Mouse (Mus musculus): ENCODE measurements at regions not wholly inside any gene's neighbourhood (a gene's known extent, or its start where the extent isn't known, plus 50 kb on each side); places are given as distances from the start of the nearest gene placed in this dataset.

GRCm38 (mm10) chr8:90654786-90655185 lies 162.4 kb downstream of the Gm19935 start:
- H3K27ac ChIP-seq (ENCODE audit: insufficient read depth, low read length) = no peak overlapping the region
- TF ChIP-seq CTCF (IDR thresholded peaks at IDR 0.05; ENCODE audit: extremely low read depth, insufficient read depth, low read length) (no peak), POLR2A (IDR thresholded peaks at IDR 0.05; ENCODE audit: extremely low read depth, insufficient read depth, low read length) (no peak)
- peaks cover 3% of the 10 kb centered on the region; the same call in 1 of the 2 replicates for H3K4me1 ChIP-seq (ENCODE audit: control insufficient read depth, insufficient read depth, low read length)
- H3K4me3 ChIP-seq (ENCODE audit: insufficient read depth, low read length) = no peak overlapping the region

GRCm38 (mm10) chr8:90642392-90642791 lies 174.8 kb downstream of the Gm19935 start:
- Histone ChIP-seq H3K4me1 (ENCODE audit: control insufficient read depth, insufficient read depth, low read length) (no peaks in the 10 kb centered on the region), H3K27ac (ENCODE audit: insufficient read depth, low read length) (no peak overlapping the region), H3K4me3 (ENCODE audit: insufficient read depth, low read length) (no peak overlapping the region)
- TF ChIP-seq CTCF (IDR thresholded peaks at IDR 0.05; ENCODE audit: extremely low read depth, insufficient read depth, low read length) = no peak
- no peak for TF ChIP-seq POLR2A (IDR thresholded peaks at IDR 0.05; ENCODE audit: extremely low read depth, insufficient read depth, low read length)

DNA sequence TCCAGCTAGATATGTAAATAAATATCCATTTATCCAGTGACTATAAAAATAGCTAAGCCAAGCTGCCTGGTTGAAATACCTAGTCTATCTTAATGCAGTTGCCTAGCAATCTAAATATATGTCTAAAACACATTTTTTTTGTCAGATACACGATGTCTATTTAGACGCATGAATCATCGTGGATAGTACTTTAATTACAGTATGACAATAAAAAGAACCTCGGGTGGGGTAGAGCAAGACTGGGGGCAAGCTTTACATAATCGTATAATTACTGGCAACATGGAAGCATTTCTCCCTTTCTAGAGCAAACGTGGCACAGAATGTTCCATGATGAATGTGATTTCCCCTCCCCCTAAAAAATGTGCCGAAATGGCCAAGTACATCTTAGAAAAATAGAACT lies 180.4 kb downstream of the Gm19935 start:
- TF ChIP-seq CTCF (IDR thresholded peaks at IDR 0.05; ENCODE audit: extremely low read depth, insufficient read depth, low read length) (no peak), POLR2A (IDR thresholded peaks at IDR 0.05; ENCODE audit: extremely low read depth, insufficient read depth, low read length) (no peak)
- Histone ChIP-seq H3K27ac (ENCODE audit: insufficient read depth, low read length) (no peak overlapping the region), H3K4me3 (ENCODE audit: insufficient read depth, low read length) (no peak overlapping the region), H3K4me1 (ENCODE audit: control insufficient read depth, insufficient read depth, low read length) (peaks cover 4% of the 10 kb centered on the region; the same call in 1 of the 2 replicates)

DNA sequence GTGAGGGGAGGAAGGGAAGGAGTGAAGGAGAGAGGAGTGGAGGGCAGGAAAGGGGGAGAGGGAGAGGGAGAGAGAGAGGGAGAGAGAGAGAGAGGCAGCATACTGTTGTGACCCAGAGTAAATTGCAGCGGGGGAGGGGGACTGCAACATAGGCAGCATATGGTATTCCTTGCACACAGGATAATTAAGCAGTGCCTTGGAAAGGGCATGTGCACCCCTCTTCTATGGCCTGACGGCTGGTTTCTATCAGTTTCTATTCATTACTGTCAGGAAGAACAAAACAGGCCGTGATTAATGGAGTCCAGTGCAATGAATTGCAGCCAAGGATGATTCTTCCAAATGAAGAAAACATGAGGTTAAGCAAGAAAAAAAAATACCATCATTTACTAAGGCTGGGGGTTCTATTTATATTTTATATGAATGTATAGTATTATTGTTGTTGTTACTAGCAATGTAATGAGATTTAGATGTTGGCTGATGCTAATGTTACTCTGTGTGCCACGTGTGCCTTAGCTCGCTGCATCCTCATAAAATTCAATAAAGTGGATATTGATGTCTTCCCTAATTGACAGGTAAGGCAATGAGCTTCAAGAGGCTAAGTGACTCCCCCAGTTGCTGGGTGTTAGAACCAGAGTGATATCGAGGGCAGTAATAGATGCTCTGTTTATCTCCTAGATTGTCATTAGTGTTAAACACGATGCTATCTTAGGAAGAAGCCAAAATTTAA lies 181.3 kb downstream of the Gm19935 start:
- H3K4me1 ChIP-seq (ENCODE audit: control insufficient read depth, insufficient read depth, low read length) = peaks cover 4% of the 10 kb centered on the region; the same call in 1 of the 2 replicates
- TF ChIP-seq CTCF (IDR thresholded peaks at IDR 0.05; ENCODE audit: extremely low read depth, insufficient read depth, low read length) (no peak), POLR2A (IDR thresholded peaks at IDR 0.05; ENCODE audit: extremely low read depth, insufficient read depth, low read length) (no peak)
- 0 out of 2 replicates have a peak overlapping the region, but pooled peaks have one; percentile 13 for H3K27ac ChIP-seq (ENCODE audit: insufficient read depth, low read length)
- H3K4me3 ChIP-seq (ENCODE audit: insufficient read depth, low read length) = no peak overlapping the region

GRCm38 (mm10) chr8:90630796-90631195 lies 186.4 kb downstream of the Gm19935 start:
- Histone ChIP-seq H3K27ac (ENCODE audit: insufficient read depth, low read length) (no peak overlapping the region), H3K4me1 (ENCODE audit: control insufficient read depth, insufficient read depth, low read length) (no peaks in the 10 kb centered on the region), H3K4me3 (ENCODE audit: insufficient read depth, low read length) (no peak overlapping the region)
- TF ChIP-seq POLR2A (IDR thresholded peaks at IDR 0.05; ENCODE audit: extremely low read depth, insufficient read depth, low read length) (no peak), CTCF (IDR thresholded peaks at IDR 0.05; ENCODE audit: extremely low read depth, insufficient read depth, low read length) (no peak)

- TF ChIP-seq POLR2A (IDR thresholded peaks at IDR 0.05; ENCODE audit: extremely low read depth, insufficient read depth, low read length) (no peak), CTCF (IDR thresholded peaks at IDR 0.05; ENCODE audit: extremely low read depth, insufficient read depth, low read length) (no peak)
- Histone ChIP-seq H3K4me3 (ENCODE audit: insufficient read depth, low read length) (no peak overlapping the region), H3K27ac (ENCODE audit: insufficient read depth, low read length) (no peak overlapping the region), H3K4me1 (ENCODE audit: control insufficient read depth, insufficient read depth, low read length) (no peaks in the 10 kb centered on the region)
Measured at GRCm38 (mm10) chr8:90608410-90608809, 208.8 kb downstream of the Gm19935 start.

DNA sequence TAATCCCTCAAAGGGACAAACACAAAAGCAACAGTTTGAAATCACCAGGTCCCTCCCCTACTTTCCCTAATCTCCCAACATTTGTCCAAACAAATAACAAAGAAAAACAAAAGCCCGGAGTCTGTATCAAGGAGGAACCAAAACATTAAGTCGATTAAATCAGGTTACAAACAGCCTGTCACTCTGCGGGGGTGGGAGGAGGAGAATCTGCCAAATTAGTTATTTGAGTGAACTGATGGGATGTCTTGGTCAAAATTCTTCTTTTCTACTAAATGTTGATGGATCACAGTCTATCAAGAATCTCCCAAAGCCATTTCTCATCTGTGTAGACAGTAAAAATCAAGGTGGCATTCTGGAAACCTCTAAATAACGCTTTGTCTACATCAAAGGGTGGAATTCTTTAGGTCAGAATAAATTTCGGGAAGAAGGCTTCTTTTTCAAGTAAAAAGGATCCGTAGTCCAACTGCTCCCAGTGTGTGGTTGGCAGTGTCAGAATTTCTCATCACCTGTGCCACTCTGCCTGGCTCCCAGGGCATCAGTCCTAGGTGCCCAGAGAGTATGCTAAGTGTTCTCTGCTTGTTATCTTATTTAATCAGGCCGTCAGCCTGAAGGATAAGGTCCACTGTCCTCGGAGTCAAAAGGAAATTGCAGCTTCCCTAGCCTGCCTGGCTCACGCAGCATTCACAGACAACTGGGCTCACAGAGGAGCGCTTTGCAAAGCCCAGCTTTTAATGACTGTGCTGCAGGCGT lies 216.1 kb downstream of the Gm19935 start:
- TF ChIP-seq CTCF (IDR thresholded peaks at IDR 0.05; ENCODE audit: extremely low read depth, insufficient read depth, low read length) = no peak
- TF ChIP-seq POLR2A (IDR thresholded peaks at IDR 0.05; ENCODE audit: extremely low read depth, insufficient read depth, low read length) = no peak
- Histone ChIP-seq H3K27ac (ENCODE audit: insufficient read depth, low read length) (no peak overlapping the region), H3K4me1 (ENCODE audit: control insufficient read depth, insufficient read depth, low read length) (no peaks in the 10 kb centered on the region), H3K4me3 (ENCODE audit: insufficient read depth, low read length) (no peak overlapping the region)

DNA sequence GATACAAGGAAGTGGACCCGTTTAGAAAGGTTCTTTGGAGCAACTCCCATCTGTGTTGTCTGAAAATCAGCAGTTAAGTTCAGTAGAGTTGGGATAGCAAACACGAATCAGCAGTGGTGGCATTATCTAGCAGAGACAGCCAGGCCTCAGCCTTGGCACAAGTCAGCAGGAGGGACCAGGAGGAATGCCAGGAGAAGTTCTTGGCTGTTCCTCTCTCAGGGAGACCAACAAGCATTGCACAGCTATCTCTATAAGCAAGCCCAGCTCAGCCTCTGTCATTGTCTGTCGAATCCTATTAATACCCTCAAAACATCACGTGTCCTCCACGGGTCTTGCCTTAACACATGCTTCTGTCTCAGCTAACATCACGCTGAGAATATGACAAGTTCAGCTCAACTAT lies 219.8 kb downstream of the Gm19935 start:
- H3K4me3 ChIP-seq (ENCODE audit: insufficient read depth, low read length) = no peak overlapping the region
- TF ChIP-seq CTCF (IDR thresholded peaks at IDR 0.05; ENCODE audit: extremely low read depth, insufficient read depth, low read length) (no peak), POLR2A (IDR thresholded peaks at IDR 0.05; ENCODE audit: extremely low read depth, insufficient read depth, low read length) (no peak)
- H3K27ac ChIP-seq (ENCODE audit: insufficient read depth, low read length) = no peak overlapping the region
- H3K4me1 ChIP-seq (ENCODE audit: control insufficient read depth, insufficient read depth, low read length) = no peaks in the 10 kb centered on the region

GRCm38 (mm10) chr8:90579426-90579825 lies 231.3 kb upstream of the Tox3 start:
- TF ChIP-seq CTCF (IDR thresholded peaks at IDR 0.05; ENCODE audit: extremely low read depth, insufficient read depth, low read length) (no peak), POLR2A (IDR thresholded peaks at IDR 0.05; ENCODE audit: extremely low read depth, insufficient read depth, low read length) (no peak)
- H3K4me1 ChIP-seq (ENCODE audit: control insufficient read depth, insufficient read depth, low read length) = no peaks in the 10 kb centered on the region
- no peak overlapping the region for H3K4me3 ChIP-seq (ENCODE audit: insufficient read depth, low read length)
- no peak overlapping the region for H3K27ac ChIP-seq (ENCODE audit: insufficient read depth, low read length)

- H3K27ac ChIP-seq (ENCODE audit: insufficient read depth, low read length) = no peak overlapping the region
- TF ChIP-seq POLR2A (IDR thresholded peaks at IDR 0.05; ENCODE audit: extremely low read depth, insufficient read depth, low read length) (no peak), CTCF (IDR thresholded peaks at IDR 0.05; ENCODE audit: extremely low read depth, insufficient read depth, low read length) (no peak)
Measured at GRCm38 (mm10) chr8:90576976-90577375, 228.8 kb upstream of the Tox3 start.

More at GRCm38 (mm10) chr8:90576976-90577375, 228.8 kb upstream of the Tox3 start:
- Histone ChIP-seq H3K4me1 (ENCODE audit: control insufficient read depth, insufficient read depth, low read length) (no peaks in the 10 kb centered on the region), H3K4me3 (ENCODE audit: insufficient read depth, low read length) (no peak overlapping the region)
